Mouse (Mus musculus): ENCODE data around the gene Lta. TPM values are rescaled to one million over a fixed set of nuclear protein-coding genes. Genes with fewer than 3 reads are reported as not detected.
A peak's percentile ranks its signal among the peaks of the same experiment; 100 is the strongest.

The Lta gene
- polyA plus RNA-seq (2016; fragmentation: Nextera tagmentation; extraction: Ambion mirVana): 0.12 TPM in 1 of 2 replicates, not detected in the other

- WGBS (ENCODE audit: insufficient replicate concordance): 30% methylated on average over 20 of the region's 20 CpGs
- peaks cover 58% of the 10 kb centered on the region for H3K27me3 ChIP-seq (replicated peaks)
- no peak for ATAC-seq
- H3K9me3 ChIP-seq (replicated peaks): no peaks in the 10 kb centered on the region
- no peak within 1 kb of the TSS for H3K4me2 ChIP-seq
- H3K36me3 ChIP-seq: no peaks in the 10 kb centered on the region
- no peak within 1 kb of the TSS for H3K4me3 ChIP-seq
- H3K9ac ChIP-seq: no peak within 1 kb of the TSS
- H3K27ac ChIP-seq: no peak within 1 kb of the TSS
- H3K4me1 ChIP-seq: peaks cover 13% of the 10 kb centered on the region; the same call in 1 of the 2 replicates
Observed at GRCm38 (mm10) chr17:35204494-35205379, at the start of gene Lta. Gene Lta (minus strand): TSS chr17:35205351.

DNA sequence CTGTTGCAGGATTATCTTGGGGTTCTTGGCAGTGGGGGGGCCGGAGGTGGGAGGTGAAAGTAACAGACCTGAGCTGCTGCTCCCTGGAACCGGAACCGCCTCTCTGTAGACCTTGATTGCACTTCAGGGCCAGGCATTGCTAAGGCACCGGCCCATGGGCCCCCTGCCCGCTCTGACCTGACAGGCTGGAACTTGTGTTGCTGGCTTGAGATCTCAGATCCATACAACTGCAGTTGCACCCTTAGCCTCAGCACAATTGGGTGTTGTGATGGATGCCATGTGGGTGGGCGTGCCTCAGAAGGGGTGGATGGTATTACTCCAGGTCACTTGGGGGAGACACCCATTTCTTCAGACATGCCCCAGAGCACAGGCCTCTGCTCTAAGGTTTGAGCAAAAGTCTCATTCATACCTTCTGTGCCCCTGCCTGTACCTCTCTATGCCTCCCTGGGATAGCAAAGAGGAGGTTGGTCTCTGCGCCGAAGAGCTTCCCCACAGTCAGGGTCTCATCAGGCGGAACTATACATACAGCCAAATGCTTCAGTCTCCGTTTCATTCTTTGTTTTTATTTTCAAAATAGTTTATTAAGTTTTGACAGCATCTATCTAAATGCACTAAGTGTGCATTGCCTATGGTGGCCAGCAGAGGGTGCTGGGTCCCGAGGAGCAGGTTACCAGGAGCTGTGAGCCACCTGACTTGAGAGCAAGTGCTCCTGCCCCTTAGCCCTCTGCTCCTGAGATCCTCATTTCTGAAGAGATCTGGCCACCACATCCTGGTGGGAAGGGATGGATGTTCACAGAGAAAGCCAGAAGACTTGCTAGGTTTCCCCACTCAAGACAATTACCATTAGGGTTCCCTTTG lies 49.3 kb upstream of the Lta start:
- ATAC-seq: peak; percentile 25; the same call in 1 of the 2 replicates
- Histone ChIP-seq H3K36me3 (peaks cover 49% of the 10 kb centered on the region), H3K27me3 (replicated peaks) (0 out of 2 replicates have a peak, but pooled peaks cover 6% of the 10 kb centered on the region), H3K27ac (0 out of 2 replicates have a peak overlapping the region, but pooled peaks have one; percentile 15), H3K9ac (no peak overlapping the region), H3K4me1 (peaks cover 22% of the 10 kb centered on the region), H3K4me2 (no peak overlapping the region), H3K9me3 (replicated peaks) (no peaks in the 10 kb centered on the region), H3K4me3 (no peak overlapping the region)
- 52% methylated on average over 11 of the region's 11 CpGs for WGBS (ENCODE audit: insufficient replicate concordance)

GRCm38 (mm10) chr17:35253293-35254093 lies 48.3 kb upstream of the Lta start:
- Histone ChIP-seq H3K27me3 (replicated peaks) (0 out of 2 replicates have a peak, but pooled peaks cover 6% of the 10 kb centered on the region), H3K4me3 (no peak overlapping the region), H3K4me1 (peaks cover 12% of the 10 kb centered on the region), H3K9ac (no peak overlapping the region), H3K9me3 (replicated peaks) (no peaks in the 10 kb centered on the region), H3K4me2 (no peak overlapping the region), H3K36me3 (peaks cover 59% of the 10 kb centered on the region), H3K27ac (no peak overlapping the region)
- WGBS (ENCODE audit: insufficient replicate concordance): 83% methylated on average over 32 of the region's 32 CpGs
- ATAC-seq: no peak

- no peak overlapping the region for H3K27ac ChIP-seq
- H3K9me3 ChIP-seq (replicated peaks): no peaks in the 10 kb centered on the region
- H3K9ac ChIP-seq: no peak overlapping the region
- peaks cover 9% of the 10 kb centered on the region for H3K4me1 ChIP-seq
- no peak overlapping the region for H3K4me2 ChIP-seq
- H3K4me3 ChIP-seq: no peak overlapping the region
- 81% methylated on average over 18 of the region's 18 CpGs for WGBS (ENCODE audit: insufficient replicate concordance)
- H3K36me3 ChIP-seq: peaks cover 66% of the 10 kb centered on the region
- ATAC-seq: no peak
- 0 out of 2 replicates have a peak, but pooled peaks cover 6% of the 10 kb centered on the region for H3K27me3 ChIP-seq (replicated peaks)
Observed at GRCm38 (mm10) chr17:35252619-35253292, 47.6 kb upstream of the Lta start.

DNA sequence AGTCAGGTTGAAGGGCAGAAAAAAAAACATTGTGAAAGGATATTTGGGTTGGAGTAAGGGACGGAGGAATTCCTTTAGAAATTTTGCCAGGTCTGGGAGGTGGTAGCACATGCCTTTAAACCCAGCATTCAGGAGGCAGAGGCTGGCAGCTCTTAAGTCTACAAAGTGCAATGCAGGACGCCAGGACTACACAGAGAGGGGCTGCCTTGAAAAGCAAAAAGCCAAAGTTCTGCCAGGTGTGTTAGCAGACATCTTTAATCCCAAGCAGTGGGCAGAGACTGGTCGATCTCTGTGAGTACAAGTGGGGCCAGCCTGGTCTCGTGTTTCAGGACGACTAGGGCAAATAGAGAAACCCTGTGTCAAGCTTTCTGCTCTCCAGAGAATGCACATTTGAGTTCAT lies 46.8 kb upstream of the Lta start:
- 81% methylated on average over 5 of the region's 5 CpGs for WGBS (ENCODE audit: insufficient replicate concordance)
- H3K27ac ChIP-seq: no peak overlapping the region
- no peak overlapping the region for H3K4me3 ChIP-seq
- H3K9me3 ChIP-seq (replicated peaks): no peaks in the 10 kb centered on the region
- peaks cover 74% of the 10 kb centered on the region for H3K36me3 ChIP-seq
- no peak overlapping the region for H3K4me2 ChIP-seq
- peaks cover 3% of the 10 kb centered on the region; the same call in 1 of the 2 replicates for H3K4me1 ChIP-seq
- no peak overlapping the region for H3K9ac ChIP-seq
- no peak for ATAC-seq
- H3K27me3 ChIP-seq (replicated peaks): 0 out of 2 replicates have a peak, but pooled peaks cover 6% of the 10 kb centered on the region

- Histone ChIP-seq H3K36me3 (peaks cover 82% of the 10 kb centered on the region), H3K4me2 (no peak overlapping the region), H3K27me3 (replicated peaks) (0 out of 2 replicates have a peak, but pooled peaks cover 1% of the 10 kb centered on the region), H3K27ac (no peak overlapping the region), H3K4me3 (no peak overlapping the region), H3K4me1 (peaks cover 10% of the 10 kb centered on the region), H3K9ac (no peak overlapping the region), H3K9me3 (replicated peaks) (no peaks in the 10 kb centered on the region)
- no peak for ATAC-seq
- 79% methylated on average over 15 of the region's 15 CpGs for WGBS (ENCODE audit: insufficient replicate concordance)
Observed at GRCm38 (mm10) chr17:35251162-35251719, 46.1 kb upstream of the Lta start.

DNA sequence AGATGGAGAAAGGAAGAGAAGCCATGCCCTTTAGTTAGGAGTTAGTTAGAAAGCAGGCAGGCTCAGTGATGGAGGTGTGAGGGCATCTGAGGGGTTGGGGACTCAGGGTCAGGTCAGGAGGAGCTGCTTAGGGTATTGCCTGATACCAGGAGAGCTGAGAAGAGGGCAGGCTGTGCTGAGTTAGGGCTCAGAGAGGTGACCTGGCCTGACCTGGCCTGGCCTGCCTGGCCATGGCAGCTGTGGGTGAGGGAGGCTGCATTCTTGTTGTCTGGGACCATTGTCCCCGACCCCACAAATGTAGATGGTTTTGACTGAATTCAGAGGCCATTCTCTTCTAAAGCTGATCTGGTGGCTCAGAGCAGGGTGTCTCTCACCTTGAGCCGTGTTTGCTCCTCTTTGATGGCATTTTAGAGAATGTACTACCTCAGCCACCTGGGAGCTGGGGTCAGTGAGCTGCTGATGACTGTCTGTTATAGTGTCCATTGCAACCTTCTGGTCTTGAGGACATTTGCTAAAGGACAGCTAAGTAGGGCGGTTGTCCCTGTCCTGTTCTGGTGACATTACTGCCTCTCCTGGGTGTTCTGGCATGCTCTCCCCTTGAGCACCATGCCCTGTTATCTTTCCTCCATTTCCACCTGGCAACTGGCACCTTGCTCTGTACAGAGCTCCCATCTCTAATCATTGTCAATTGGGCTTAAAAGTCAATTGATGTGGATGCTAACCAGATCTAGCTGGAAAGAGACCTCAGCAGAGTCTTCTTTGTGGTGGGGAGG lies 45.4 kb upstream of the Lta start:
- H3K27me3 ChIP-seq (replicated peaks): no peaks in the 10 kb centered on the region
- H3K36me3 ChIP-seq: peaks cover 89% of the 10 kb centered on the region
- H3K4me1 ChIP-seq: peaks cover 17% of the 10 kb centered on the region
- no peak overlapping the region for H3K9ac ChIP-seq
- no peak for ATAC-seq
- WGBS (ENCODE audit: insufficient replicate concordance): 85% methylated on average over 3 of the region's 3 CpGs
- no peak overlapping the region for H3K4me3 ChIP-seq
- no peak overlapping the region for H3K4me2 ChIP-seq
- H3K27ac ChIP-seq: no peak overlapping the region
- no peaks in the 10 kb centered on the region for H3K9me3 ChIP-seq (replicated peaks)

DNA sequence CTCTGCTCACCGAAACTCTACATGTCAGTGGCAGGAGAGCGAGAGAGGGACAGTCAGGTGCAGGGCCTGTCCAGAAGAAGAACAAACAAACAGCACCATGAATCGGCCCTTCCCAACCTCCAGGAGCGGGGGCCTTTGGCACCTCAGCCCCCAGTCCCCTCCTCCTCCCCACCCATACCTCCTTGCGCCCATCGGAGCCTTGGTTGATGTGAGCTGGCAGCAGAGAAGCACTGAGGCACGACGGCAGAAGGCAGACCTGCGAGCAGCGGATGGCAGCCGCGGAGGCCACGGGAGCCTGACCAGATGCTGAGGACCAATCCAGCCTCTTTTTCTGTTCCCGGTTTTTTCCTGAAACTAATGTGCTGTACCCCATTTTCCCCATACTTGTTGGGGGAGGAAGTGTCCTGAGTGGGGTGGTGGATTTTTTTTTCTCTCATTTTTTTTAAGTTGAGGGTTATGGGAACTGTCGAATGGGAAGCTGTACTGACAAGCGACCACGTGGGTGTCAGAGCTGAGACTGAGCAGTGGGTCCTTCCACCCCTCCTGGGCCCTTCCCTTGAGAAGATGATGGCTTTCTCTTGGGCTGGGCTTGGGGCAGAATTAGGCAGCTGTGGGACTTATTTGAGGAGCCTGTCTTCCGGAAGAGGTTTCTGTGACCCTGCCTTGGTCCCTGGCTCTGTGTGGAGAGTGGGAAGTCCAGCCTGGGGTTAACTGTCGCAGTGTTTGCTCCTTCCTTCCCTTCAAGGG lies 44.5 kb upstream of the Lta start:
- 84% methylated on average over 19 of the region's 19 CpGs for WGBS (ENCODE audit: insufficient replicate concordance)
- H3K27me3 ChIP-seq (replicated peaks): no peaks in the 10 kb centered on the region

DNA sequence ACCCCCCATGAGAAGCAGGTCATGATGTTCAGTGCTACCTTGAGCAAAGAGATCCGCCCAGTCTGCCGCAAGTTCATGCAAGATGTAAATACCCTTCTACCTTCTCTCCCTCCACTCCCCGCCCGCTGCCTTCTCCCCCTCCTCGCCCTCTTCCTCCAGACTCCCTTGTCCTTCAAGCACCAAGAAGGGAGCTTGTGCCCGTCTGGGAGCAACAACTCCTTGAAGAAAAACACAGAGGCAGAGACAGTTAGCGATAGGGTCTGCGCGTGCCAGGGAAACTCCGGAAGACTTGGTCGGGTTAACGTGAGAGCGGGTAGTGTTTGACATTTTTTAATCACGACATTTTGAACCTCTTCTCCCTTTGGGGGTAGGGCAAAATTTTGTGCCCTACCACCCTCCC lies 43.8 kb upstream of the Lta start:
- Histone ChIP-seq H3K27me3 (replicated peaks) (no peaks in the 10 kb centered on the region), H3K4me2 (no peak overlapping the region), H3K36me3 (peaks cover 99% of the 10 kb centered on the region), H3K9ac (no peak overlapping the region), H3K4me1 (peaks cover 32% of the 10 kb centered on the region), H3K4me3 (no peak overlapping the region), H3K27ac (no peak overlapping the region), H3K9me3 (replicated peaks) (no peaks in the 10 kb centered on the region)
- no peak for ATAC-seq
- 89% methylated on average over 14 of the region's 14 CpGs for WGBS (ENCODE audit: insufficient replicate concordance)

More for the DNA sequence above, 44.5 kb upstream of the Lta start:
- Histone ChIP-seq H3K27ac (no peak overlapping the region), H3K9me3 (replicated peaks) (no peaks in the 10 kb centered on the region), H3K36me3 (peaks cover 98% of the 10 kb centered on the region), H3K4me2 (no peak overlapping the region), H3K9ac (no peak overlapping the region), H3K4me1 (peaks cover 26% of the 10 kb centered on the region), H3K4me3 (no peak overlapping the region)
- no peak for ATAC-seq

DNA sequence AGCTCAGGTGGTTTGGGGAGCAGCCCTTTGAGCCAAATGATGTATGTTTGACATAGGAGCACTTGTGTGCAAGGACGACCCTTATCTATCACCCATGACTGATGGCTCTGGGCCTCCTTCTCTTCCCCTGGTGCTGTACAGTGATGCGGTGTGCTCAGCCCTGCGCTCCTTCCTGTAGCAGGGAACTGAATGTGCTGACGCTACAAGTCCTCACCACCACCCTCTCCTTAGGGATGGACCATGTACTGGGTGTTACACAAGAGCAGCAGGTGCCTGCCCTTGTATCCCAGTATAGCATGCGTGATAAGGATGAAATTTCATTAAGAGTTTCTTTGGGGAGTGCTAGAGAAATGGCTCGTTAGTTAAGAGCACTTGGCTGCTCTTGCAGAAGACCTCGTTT lies 42.0 kb upstream of the Lta start:
- 77% methylated on average over 7 of the region's 7 CpGs for WGBS (ENCODE audit: insufficient replicate concordance)
- H3K4me3 ChIP-seq: no peak overlapping the region

More for the DNA sequence above, 42.0 kb upstream of the Lta start:
- Histone ChIP-seq H3K9ac (no peak overlapping the region), H3K9me3 (replicated peaks) (no peaks in the 10 kb centered on the region), H3K36me3 (peaks cover 91% of the 10 kb centered on the region), H3K4me1 (peaks cover 44% of the 10 kb centered on the region), H3K27ac (no peak overlapping the region), H3K4me2 (no peak overlapping the region), H3K27me3 (replicated peaks) (no peaks in the 10 kb centered on the region)
- ATAC-seq: no peak

Data from liver, embryonic 12.5 days (tissue).